ENCODE assay signal across 10 mouse cellular contexts in genomic region chr6:135351638-135352302, GRCm38 (mm10). TPM values are rescaled to one million over a fixed set of nuclear protein-coding genes. Genes with fewer than 3 reads are reported as not detected.
DNase-seq lines count a peak whose midpoint lies in the region; TF ChIP-seq lines count a peak whose summit lies in the region.
"Had no signal": no experiment of that assay in that cellular context is flagged by ENCODE, and none has a peak within 500 bp of the region (broad histone marks: within the 10 kb centered on the region; RNA-seq: fewer than 3 reads in every experiment).

No protein-coding gene starts in this region.

- H3K4me3 ChIP-seq in cerebellum, adult 2 months (replicated peaks; ENCODE audit: insufficient read depth, low read depth, low read length), result no peak overlapping the region

- intact Hi-C loops in gastrocnemius, postnatal 36 days (cut with DNase I), result no loop called here

- DNase-seq in gastrocnemius, postnatal 10 days, result peak; percentile 54
- no peak for DNase-seq in gastrocnemius, postnatal 36 days
- peak; percentile 73 for DNase-seq in 3T3-L1 (ENCODE audit: low read depth, low spot score)
- peak; percentile 54 to 80 for DNase-seq in gastrocnemius, postnatal 4 days (ENCODE audit: low spot score in 2 of 2)
- DNase-seq in kidney, postnatal 36 days, result peak; percentile 77 to 87
- no peak for DNase-seq in embryo, embryonic 10 days (ENCODE audit: low spot score)
- no peak for DNase-seq in natural killer cell, adult 2 months (ENCODE audit: low spot score in 2 of 2)
- no peak for DNase-seq in cerebellum, adult 2 months
- DNase-seq: cerebellum, adult 11 months; thymus, postnatal 36 days had no signal

- no peak for TF ChIP-seq POLR2A in cerebellum, adult 2 months (IDR thresholded peaks at IDR 0.05; ENCODE audit: borderline replicate concordance, insufficient read depth, low read length)

- no peak for TF ChIP-seq CTCF in cerebellum, adult 2 months (IDR thresholded peaks at IDR 0.05; ENCODE audit: borderline replicate concordance, insufficient read depth, low read depth, low read length)

- H3K4me1 ChIP-seq in cerebellum, adult 2 months (ENCODE audit: control insufficient read depth, insufficient read depth, low read length), result no peaks in the 10 kb centered on the region

- 51% methylated on average over 8 of the region's 8 CpGs for WGBS in cerebellum, adult 2 months

- no peaks in the 10 kb centered on the region for H3K27me3 ChIP-seq in cerebellum, adult 2 months (ENCODE audit: control insufficient read depth, insufficient read depth, low read length)

- no peak overlapping the region for H3K27ac ChIP-seq in cerebellum, adult 2 months (ENCODE audit: insufficient read depth, low read length)

RNA-seq across cellular contexts. Expression of gene Emp1, which starts 10.6 kb away (rescaled TPM):
- 100 to 1,000 TPM; 145 to 163 TPM for total RNA-seq in gastrocnemius, postnatal 10 days (2021)
- 10 to 100 TPM; 25.5 to 34.9 TPM for total RNA-seq in gastrocnemius, postnatal 36 days (2021)
- total RNA-seq in gastrocnemius, postnatal 4 days (2021), result 100 to 1,000 TPM; 241 to 251 TPM
- polyA plus RNA-seq in cerebellum, adult 2 months (2012; rRNA removed), result 1.5 and 1.8 TPM in 2 replicates

RNA-seq across cellular contexts. Expression of gene Pbp2, which starts 41.6 kb away (rescaled TPM):
- total RNA-seq in gastrocnemius, postnatal 10 days (2021), result not detected
- not detected for total RNA-seq in gastrocnemius, postnatal 36 days (2021)
- under 1 TPM in 1 of 2 experiments, not detected in 1; 0.49 TPM for total RNA-seq in gastrocnemius, postnatal 4 days (2021)
- polyA plus RNA-seq in cerebellum, adult 2 months (2012; rRNA removed), result not detected in 2 replicates

Comparison
In these comparisons a context has a peak if more than half of its experiments do, and no peak if none do; other contexts are left out.
1. DNase-seq: peak in gastrocnemius, postnatal 10 days (single experiment), 3T3-L1 (single experiment), gastrocnemius, postnatal 4 days (2 of 2) and kidney, postnatal 36 days (2 of 2); none in gastrocnemius, postnatal 36 days (0 of 2), embryo, embryonic 10 days (single experiment), natural killer cell, adult 2 months (0 of 2) and cerebellum, adult 2 months (0 of 2).
2. RNA of gene Emp1, which starts 10.6 kb away (total RNA-seq): 241 to 251 TPM in gastrocnemius, postnatal 4 days and 145 to 163 TPM in gastrocnemius, postnatal 10 days; 25.5 to 34.9 TPM in gastrocnemius, postnatal 36 days; every median in the first group is over 4 times any median in the second.